Mouse (Mus musculus): ENCODE measurements at regions not wholly inside any gene's neighbourhood (a gene's known extent, or its start where the extent isn't known, plus 50 kb on each side); places are given as distances from the start of the nearest gene placed in this dataset.

GRCm38 (mm10) chr12:35799261-35799660 is 126.2 kb upstream of the Agr3 start:
- H3K4me1 ChIP-seq (ENCODE audit: control insufficient read depth, insufficient read depth, low read length), result no peaks in the 10 kb centered on the region
- no peak overlapping the region for H3K27ac ChIP-seq (ENCODE audit: insufficient read depth, low read length)
- TF ChIP-seq POLR2A (IDR thresholded peaks at IDR 0.05; ENCODE audit: low read depth, low read length) (no peak), CTCF (IDR thresholded peaks at IDR 0.05; ENCODE audit: borderline replicate concordance, insufficient read depth, low read length) (no peak)
- H3K4me3 ChIP-seq (ENCODE audit: insufficient read depth, low read length), result no peak overlapping the region

GRCm38 (mm10) chr12:35775396-35775795 is 150.0 kb upstream of the Agr3 start:
- TF ChIP-seq CTCF (IDR thresholded peaks at IDR 0.05; ENCODE audit: borderline replicate concordance, insufficient read depth, low read length) (no peak), POLR2A (IDR thresholded peaks at IDR 0.05; ENCODE audit: low read depth, low read length) (no peak)
- no peak overlapping the region for H3K4me3 ChIP-seq (ENCODE audit: insufficient read depth, low read length)
- no peak overlapping the region for H3K27ac ChIP-seq (ENCODE audit: insufficient read depth, low read length)
- peaks cover 2% of the 10 kb centered on the region for H3K4me1 ChIP-seq (ENCODE audit: control insufficient read depth, insufficient read depth, low read length)

- no peak overlapping the region for H3K4me3 ChIP-seq (ENCODE audit: insufficient read depth, low read length)
- H3K27ac ChIP-seq (ENCODE audit: insufficient read depth, low read length), result no peak overlapping the region
- H3K4me1 ChIP-seq (ENCODE audit: control insufficient read depth, insufficient read depth, low read length), result peaks cover 4% of the 10 kb centered on the region
- no peak for TF ChIP-seq POLR2A (IDR thresholded peaks at IDR 0.05; ENCODE audit: low read depth, low read length)
- no peak for TF ChIP-seq CTCF (IDR thresholded peaks at IDR 0.05; ENCODE audit: borderline replicate concordance, insufficient read depth, low read length)
Observed at GRCm38 (mm10) chr12:35770387-35771024, 154.9 kb upstream of the Agr3 start.

GRCm38 (mm10) chr12:35758916-35759315 is 166.5 kb upstream of the Agr3 start:
- no peaks in the 10 kb centered on the region for H3K4me1 ChIP-seq (ENCODE audit: control insufficient read depth, insufficient read depth, low read length)
- H3K27ac ChIP-seq (ENCODE audit: insufficient read depth, low read length), result no peak overlapping the region
- TF ChIP-seq POLR2A (IDR thresholded peaks at IDR 0.05; ENCODE audit: low read depth, low read length), result no peak
- TF ChIP-seq CTCF (IDR thresholded peaks at IDR 0.05; ENCODE audit: borderline replicate concordance, insufficient read depth, low read length), result no peak
- H3K4me3 ChIP-seq (ENCODE audit: insufficient read depth, low read length), result no peak overlapping the region

GRCm38 (mm10) chr12:35755159-35755558 is 170.3 kb upstream of the Agr3 start:
- TF ChIP-seq POLR2A (IDR thresholded peaks at IDR 0.05; ENCODE audit: low read depth, low read length), result no peak
- TF ChIP-seq CTCF (IDR thresholded peaks at IDR 0.05; ENCODE audit: borderline replicate concordance, insufficient read depth, low read length), result no peak
- Histone ChIP-seq H3K4me3 (ENCODE audit: insufficient read depth, low read length) (no peak overlapping the region), H3K27ac (ENCODE audit: insufficient read depth, low read length) (no peak overlapping the region), H3K4me1 (ENCODE audit: control insufficient read depth, insufficient read depth, low read length) (no peaks in the 10 kb centered on the region)

GRCm38 (mm10) chr12:35747997-35748396 is 177.4 kb upstream of the Agr3 start:
- Histone ChIP-seq H3K4me1 (ENCODE audit: control insufficient read depth, insufficient read depth, low read length) (peaks cover 2% of the 10 kb centered on the region; the same call in 1 of the 2 replicates), H3K27ac (ENCODE audit: insufficient read depth, low read length) (no peak overlapping the region), H3K4me3 (ENCODE audit: insufficient read depth, low read length) (no peak overlapping the region)
- TF ChIP-seq CTCF (IDR thresholded peaks at IDR 0.05; ENCODE audit: borderline replicate concordance, insufficient read depth, low read length), result no peak
- no peak for TF ChIP-seq POLR2A (IDR thresholded peaks at IDR 0.05; ENCODE audit: low read depth, low read length)

GRCm38 (mm10) chr12:35746691-35747299 is 178.6 kb upstream of the Agr3 start:
- Histone ChIP-seq H3K4me3 (ENCODE audit: insufficient read depth, low read length) (no peak overlapping the region), H3K27ac (ENCODE audit: insufficient read depth, low read length) (no peak overlapping the region), H3K4me1 (ENCODE audit: control insufficient read depth, insufficient read depth, low read length) (peaks cover 2% of the 10 kb centered on the region)
- TF ChIP-seq CTCF (IDR thresholded peaks at IDR 0.05; ENCODE audit: borderline replicate concordance, insufficient read depth, low read length) (no peak), POLR2A (IDR thresholded peaks at IDR 0.05; ENCODE audit: low read depth, low read length) (no peak)

GRCm38 (mm10) chr12:35742729-35743128 is 182.7 kb upstream of the Agr3 start:
- no peak for TF ChIP-seq CTCF (IDR thresholded peaks at IDR 0.05; ENCODE audit: borderline replicate concordance, insufficient read depth, low read length)
- no peak for TF ChIP-seq POLR2A (IDR thresholded peaks at IDR 0.05; ENCODE audit: low read depth, low read length)
- peak overlapping the region; percentile 26; the same call in 1 of the 2 replicates for H3K27ac ChIP-seq (ENCODE audit: insufficient read depth, low read length)
- peaks cover 3% of the 10 kb centered on the region for H3K4me1 ChIP-seq (ENCODE audit: control insufficient read depth, insufficient read depth, low read length)
- no peak overlapping the region for H3K4me3 ChIP-seq (ENCODE audit: insufficient read depth, low read length)

- no peak overlapping the region for H3K4me3 ChIP-seq (ENCODE audit: insufficient read depth, low read length)
- H3K4me1 ChIP-seq (ENCODE audit: control insufficient read depth, insufficient read depth, low read length), result peaks cover 7% of the 10 kb centered on the region
- H3K27ac ChIP-seq (ENCODE audit: insufficient read depth, low read length), result peak overlapping the region; percentile 40
- TF ChIP-seq POLR2A (IDR thresholded peaks at IDR 0.05; ENCODE audit: low read depth, low read length) (no peak), CTCF (IDR thresholded peaks at IDR 0.05; ENCODE audit: borderline replicate concordance, insufficient read depth, low read length) (no peak)
Observed at GRCm38 (mm10) chr12:35736427-35736826, 189.0 kb upstream of the Agr3 start.

GRCm38 (mm10) chr12:35735002-35735401 is 190.4 kb upstream of the Agr3 start:
- no peak overlapping the region for H3K4me3 ChIP-seq (ENCODE audit: insufficient read depth, low read length)
- peak overlapping the region; percentile 62 for H3K27ac ChIP-seq (ENCODE audit: insufficient read depth, low read length)
- no peak for TF ChIP-seq POLR2A (IDR thresholded peaks at IDR 0.05; ENCODE audit: low read depth, low read length)
- no peak for TF ChIP-seq CTCF (IDR thresholded peaks at IDR 0.05; ENCODE audit: borderline replicate concordance, insufficient read depth, low read length)
- H3K4me1 ChIP-seq (ENCODE audit: control insufficient read depth, insufficient read depth, low read length), result peaks cover 7% of the 10 kb centered on the region

Data from embryonic fibroblast, embryonic 13.5 days (primary cell).